Mouse (Mus musculus) mouse embryonic stem cell (cell line): ENCODE results near the gene Eid2.

ENCODE experiments used
- in situ Hi-C, 2 experiments: fragments of 300-500 bp; cut with MboI; formaldehyde crosslinking; loops; 1 replicate in 1 of 2; 3 replicates in 1 of 2; pipeline ENCODE4 v1.14.3; 2019 to 2020; ENCODE audit warnings: low sequenced_read_pairs in 2 of 2, low pct_unique_long_range_greater_than_20kb in 1 of 2, mixed read lengths in 1 of 2; ENCODE audit not compliant: unreplicated experiment in 1 of 2

Gene Eid2

GRCm38 (mm10) chr7:28277615-28278278 is 10.1 kb downstream of the Eid2 start, which contains the start of gene Eid2b:
TSS of gene Eid2b (plus strand) at chr7:28277739.
- in situ Hi-C loops = no loop called here

- in situ Hi-C loops = no loop called here
These were observed 10.6 kb downstream of the Eid2 start for GRCm38 (mm10) chr7:28278279-28278652.

- in situ Hi-C loops = no loop called here
These were observed 12.9 kb downstream of the Eid2 start for GRCm38 (mm10) chr7:28280630-28281029.

GRCm38 (mm10) chr7:28290165-28290564 is 22.5 kb downstream of the Eid2 start:
- in situ Hi-C loops = no loop called here

- in situ Hi-C loops = no loop called here
These were observed 23.2 kb downstream of the Eid2 start, which contains the start of gene Selenov for GRCm38 (mm10) chr7:28290638-28291590. TSS of gene Selenov (minus strand) at chr7:28291186.

- in situ Hi-C loops = no loop called here
These were observed 26.8 kb downstream of the Eid2 start for GRCm38 (mm10) chr7:28294481-28294880.

GRCm38 (mm10) chr7:28298837-28299625 is 31.4 kb downstream of the Eid2 start:
- in situ Hi-C loops = no loop called here

- in situ Hi-C loops = no loop called here
These were observed 34.1 kb downstream of the Eid2 start, which contains the start of gene Dll3 for GRCm38 (mm10) chr7:28301616-28302433. TSS of gene Dll3 (minus strand) at chr7:28302238.

GRCm38 (mm10) chr7:28305641-28306040 is 38.0 kb downstream of the Eid2 start:
- in situ Hi-C loops = no loop called here

GRCm38 (mm10) chr7:28306216-28306615 is 38.5 kb downstream of the Eid2 start:
- in situ Hi-C loops = no loop called here

GRCm38 (mm10) chr7:28309737-28310136 is 42.1 kb downstream of the Eid2 start:
- in situ Hi-C loops = no loop called here

GRCm38 (mm10) chr7:28311151-28311925 is 43.7 kb downstream of the Eid2 start:
- in situ Hi-C loops = no loop called here

GRCm38 (mm10) chr7:28311926-28312543 is 44.4 kb downstream of the Eid2 start, which contains the start of gene Timm50:
TSS of gene Timm50 (minus strand) at chr7:28312072.
- in situ Hi-C loops = no loop called here

GRCm38 (mm10) chr7:28318036-28318435 is 50.4 kb downstream of the Eid2 start:
- in situ Hi-C loops = no loop called here

GRCm38 (mm10) chr7:28318714-28319113 is 51.0 kb downstream of the Eid2 start:
- in situ Hi-C loops = no loop called here
